Mouse (Mus musculus): ENCODE results near the gene Gm10447. TPM values are rescaled to one million over a fixed set of nuclear protein-coding genes. Genes with fewer than 3 reads are reported as not detected.

Gene Gm10447
- polyA plus RNA-seq, 1 experiment from 2014 or later, result not detected

- H3K36me3 ChIP-seq (ENCODE audit: control insufficient read depth, insufficient read depth, low read length), result no peaks in the 10 kb centered on the region
- no peaks in the 10 kb centered on the region for H3K9me3 ChIP-seq (replicated peaks; ENCODE audit: control insufficient read depth, low read length)
- H3K4me2 ChIP-seq, result no peak overlapping the region
- ATAC-seq (replicated peaks; ENCODE audit: insufficient number of reproducible peaks, low FRiP score, low TSS enrichment), result no peak
- no peaks in the 10 kb centered on the region for H3K4me1 ChIP-seq (ENCODE audit: control insufficient read depth, insufficient read depth, low read length)
- H3K27ac ChIP-seq (ENCODE audit: low read depth, low read length), result no peak overlapping the region
- H3K27me3 ChIP-seq (ENCODE audit: control insufficient read depth, insufficient read depth, low read length), result no peaks in the 10 kb centered on the region
- H3K4me3 ChIP-seq (ENCODE audit: low read depth, low read length), result no peak overlapping the region
- H3K9ac ChIP-seq (ENCODE audit: low read depth, low read length), result no peak overlapping the region
- 82% methylated on average over 6 of the region's 6 CpGs for WGBS (ENCODE audit: insufficient replicate concordance)
Measured at GRCm38 (mm10) chr11:53436338-53436737, 20.6 kb downstream of the Gm10447 start.

GRCm38 (mm10) chr11:53435504-53435903 is 21.4 kb downstream of the Gm10447 start:
- Histone ChIP-seq H3K27me3 (ENCODE audit: control insufficient read depth, insufficient read depth, low read length) (no peaks in the 10 kb centered on the region), H3K4me1 (ENCODE audit: control insufficient read depth, insufficient read depth, low read length) (no peaks in the 10 kb centered on the region), H3K4me2 (no peak overlapping the region), H3K9me3 (replicated peaks; ENCODE audit: control insufficient read depth, low read length) (no peaks in the 10 kb centered on the region), H3K36me3 (ENCODE audit: control insufficient read depth, insufficient read depth, low read length) (no peaks in the 10 kb centered on the region), H3K4me3 (ENCODE audit: low read depth, low read length) (no peak overlapping the region), H3K27ac (ENCODE audit: low read depth, low read length) (no peak overlapping the region), H3K9ac (ENCODE audit: low read depth, low read length) (no peak overlapping the region)
- 73% methylated on average over 8 of the region's 8 CpGs for WGBS (ENCODE audit: insufficient replicate concordance)
- no peak for ATAC-seq (replicated peaks; ENCODE audit: insufficient number of reproducible peaks, low FRiP score, low TSS enrichment)

DNA sequence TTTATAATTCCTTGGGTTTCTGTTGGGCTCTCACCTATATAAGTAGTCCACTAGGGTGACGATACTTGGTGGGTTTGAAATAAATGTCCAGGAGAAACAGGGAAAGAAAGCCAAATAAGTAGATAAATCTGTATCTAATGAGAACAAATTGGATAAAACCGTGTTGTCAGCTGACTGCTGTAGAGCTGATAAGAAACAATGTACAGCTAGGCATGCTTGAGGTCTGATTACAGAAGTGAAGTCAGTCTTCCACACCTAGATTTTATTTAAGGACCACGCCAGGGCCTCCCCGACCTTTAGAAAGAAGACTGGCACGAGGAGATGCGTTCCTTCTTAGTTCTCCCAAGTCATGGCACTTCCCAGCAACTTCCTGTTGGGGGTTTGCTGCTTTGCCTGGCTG is 23.9 kb downstream of the Gm10447 start:
- peaks cover 8% of the 10 kb centered on the region for H3K36me3 ChIP-seq (ENCODE audit: control insufficient read depth, insufficient read depth, low read length)
- no peaks in the 10 kb centered on the region for H3K9me3 ChIP-seq (replicated peaks; ENCODE audit: control insufficient read depth, low read length)
- no peaks in the 10 kb centered on the region for H3K27me3 ChIP-seq (ENCODE audit: control insufficient read depth, insufficient read depth, low read length)
- no peak for ATAC-seq (replicated peaks; ENCODE audit: insufficient number of reproducible peaks, low FRiP score, low TSS enrichment)
- H3K9ac ChIP-seq (ENCODE audit: low read depth, low read length), result no peak overlapping the region; the same call in 1 of the 2 replicates
- H3K4me2 ChIP-seq, result no peak overlapping the region
- no peak overlapping the region for H3K4me3 ChIP-seq (ENCODE audit: low read depth, low read length)
- H3K4me1 ChIP-seq (ENCODE audit: control insufficient read depth, insufficient read depth, low read length), result peaks cover 7% of the 10 kb centered on the region; the same call in 1 of the 2 replicates
- H3K27ac ChIP-seq (ENCODE audit: low read depth, low read length), result no peak overlapping the region
- WGBS (ENCODE audit: insufficient replicate concordance), result 41% methylated on average over 6 of the region's 6 CpGs

DNA sequence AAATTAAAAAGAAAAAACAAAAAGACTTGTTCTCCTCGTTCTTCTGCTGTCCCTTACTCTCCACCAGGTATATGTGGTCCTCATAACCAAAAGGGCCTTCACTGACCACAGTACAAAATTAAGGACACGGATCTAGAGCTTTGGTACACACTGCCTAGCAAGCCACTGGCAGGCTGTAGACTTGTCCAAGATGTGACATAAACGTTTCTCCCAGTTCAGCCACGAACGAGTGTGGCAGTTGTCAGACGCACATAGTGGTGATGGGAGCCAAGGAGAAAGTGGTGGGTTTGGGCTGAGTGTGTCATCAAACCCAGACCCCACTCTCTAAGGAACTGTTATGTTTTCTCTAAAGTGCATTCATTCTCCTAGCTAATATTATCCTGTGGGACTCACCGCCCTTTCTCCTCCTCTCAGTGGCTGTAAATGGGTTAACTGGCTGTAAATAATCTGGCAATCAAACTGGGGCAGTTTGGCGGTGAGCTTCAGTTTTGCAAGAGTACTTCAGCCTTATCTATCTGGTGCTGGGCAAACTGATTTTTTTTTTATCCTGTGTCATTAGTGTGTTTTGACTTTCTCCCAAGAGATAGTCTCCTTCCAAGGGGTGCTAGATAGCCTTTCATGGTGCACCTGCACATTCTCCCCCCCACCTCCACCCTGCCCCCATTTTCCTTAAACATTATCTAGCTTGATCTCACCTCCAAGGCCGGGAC is 25.4 kb downstream of the Gm10447 start:
- Histone ChIP-seq H3K9me3 (replicated peaks; ENCODE audit: control insufficient read depth, low read length) (no peaks in the 10 kb centered on the region), H3K36me3 (ENCODE audit: control insufficient read depth, insufficient read depth, low read length) (peaks cover 8% of the 10 kb centered on the region), H3K9ac (ENCODE audit: low read depth, low read length) (peak overlapping the region; percentile 60), H3K27ac (ENCODE audit: low read depth, low read length) (peak overlapping the region; percentile 89), H3K4me3 (ENCODE audit: low read depth, low read length) (peak overlapping the region; percentile 96), H3K4me2 (peak overlapping the region; percentile 70), H3K27me3 (ENCODE audit: control insufficient read depth, insufficient read depth, low read length) (no peaks in the 10 kb centered on the region), H3K4me1 (ENCODE audit: control insufficient read depth, insufficient read depth, low read length) (peaks cover 8% of the 10 kb centered on the region; the same call in 1 of the 2 replicates)
- ATAC-seq (replicated peaks; ENCODE audit: insufficient number of reproducible peaks, low FRiP score, low TSS enrichment), result peak; percentile 28
- 18% methylated on average over 9 of the region's 9 CpGs for WGBS (ENCODE audit: insufficient replicate concordance)

DNA sequence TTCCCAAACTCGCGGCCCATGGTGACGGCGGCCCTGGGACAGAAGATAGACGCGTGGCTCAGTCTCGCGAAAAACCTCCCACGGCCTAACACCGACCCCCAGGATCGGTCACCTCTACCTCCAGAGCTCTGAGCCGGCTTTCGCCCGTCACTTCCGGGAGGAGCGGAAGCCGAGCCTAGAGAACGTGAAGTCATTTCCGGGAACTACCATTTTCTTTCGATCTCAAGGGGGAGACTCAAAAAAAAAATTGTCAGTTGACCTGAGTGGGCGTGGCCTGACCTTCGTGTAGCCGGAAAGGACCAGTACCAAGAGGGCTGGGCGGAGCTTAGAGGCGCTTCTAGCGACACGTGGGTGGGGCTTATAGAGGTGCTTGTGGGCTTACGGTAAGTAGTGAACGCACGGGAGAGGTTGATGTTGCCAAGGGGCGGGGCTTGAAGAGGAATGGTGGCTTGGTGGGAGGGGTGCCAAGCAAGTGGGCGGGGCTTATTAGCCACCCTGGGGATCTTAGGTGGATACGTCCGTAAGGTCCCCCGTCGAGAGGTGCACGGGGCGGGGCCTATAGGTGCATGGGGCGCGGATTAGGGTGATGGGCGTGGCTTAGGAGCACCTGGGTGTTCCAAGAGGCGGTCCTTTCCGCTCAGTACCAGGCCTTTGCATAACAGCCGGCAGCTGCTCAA is 26.1 kb downstream of the Gm10447 start, which contains the start of the genes Uqcrq and Gdf9:
Gene Uqcrq (minus strand): TSS at position 162 of the 677 bp plus-strand sequence.
Gene Gdf9 (plus strand): TSS at position 354 of the 677 bp plus-strand sequence.
- Histone ChIP-seq H3K4me1 (ENCODE audit: control insufficient read depth, insufficient read depth, low read length) (peaks cover 10% of the 10 kb centered on the region; the same call in 1 of the 2 replicates), H3K27ac (ENCODE audit: low read depth, low read length) (peak within 1 kb of the TSS; percentile 89), H3K9me3 (replicated peaks; ENCODE audit: control insufficient read depth, low read length) (no peaks in the 10 kb centered on the region), H3K9ac (ENCODE audit: low read depth, low read length) (peak within 1 kb of the TSS; percentile 97), H3K27me3 (ENCODE audit: control insufficient read depth, insufficient read depth, low read length) (no peaks in the 10 kb centered on the region), H3K4me2 (peak within 1 kb of the TSS; percentile 72), H3K4me3 (ENCODE audit: low read depth, low read length) (peak within 1 kb of the TSS; percentile 96), H3K36me3 (ENCODE audit: control insufficient read depth, insufficient read depth, low read length) (peaks cover 8% of the 10 kb centered on the region)
- WGBS (ENCODE audit: insufficient replicate concordance), result under 1% methylated on average over 44 of the region's 44 CpGs
- peak; percentile 90 for ATAC-seq (replicated peaks; ENCODE audit: insufficient number of reproducible peaks, low FRiP score, low TSS enrichment)

- under 1% methylated on average over 34 of the region's 34 CpGs for WGBS (ENCODE audit: insufficient replicate concordance)
- Histone ChIP-seq H3K4me2 (peak overlapping the region; percentile 72), H3K9me3 (replicated peaks; ENCODE audit: control insufficient read depth, low read length) (no peaks in the 10 kb centered on the region), H3K27ac (ENCODE audit: low read depth, low read length) (peak overlapping the region; percentile 89), H3K9ac (ENCODE audit: low read depth, low read length) (peak overlapping the region; percentile 97), H3K36me3 (ENCODE audit: control insufficient read depth, insufficient read depth, low read length) (peaks cover 8% of the 10 kb centered on the region), H3K4me3 (ENCODE audit: low read depth, low read length) (peak overlapping the region; percentile 96), H3K27me3 (ENCODE audit: control insufficient read depth, insufficient read depth, low read length) (no peaks in the 10 kb centered on the region), H3K4me1 (ENCODE audit: control insufficient read depth, insufficient read depth, low read length) (peaks cover 10% of the 10 kb centered on the region; the same call in 1 of the 2 replicates)
- peak; percentile 22; the same call in 1 of the 2 replicates for ATAC-seq (replicated peaks; ENCODE audit: insufficient number of reproducible peaks, low FRiP score, low TSS enrichment)
Measured at GRCm38 (mm10) chr11:53430300-53430669, 26.6 kb downstream of the Gm10447 start.

DNA sequence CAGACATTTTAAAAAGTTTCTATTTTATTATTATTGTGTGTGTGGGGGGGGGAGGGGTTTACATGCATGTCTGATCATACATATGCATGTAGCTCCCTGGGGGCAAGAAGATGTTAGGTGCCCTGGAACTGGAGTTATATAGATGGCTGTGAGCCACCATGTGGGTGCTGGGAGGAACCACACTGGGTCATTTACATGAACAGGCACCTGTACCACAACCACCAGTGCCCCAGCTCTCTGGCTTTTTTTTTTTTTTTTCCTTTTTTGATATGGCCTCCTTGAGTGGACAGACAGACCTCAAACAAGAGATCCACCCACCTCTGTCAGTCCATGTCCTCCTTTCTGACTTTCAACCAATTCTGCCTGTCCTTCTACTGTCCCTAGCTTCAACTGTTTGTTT is 27.7 kb downstream of the Gm10447 start:
- H3K4me3 ChIP-seq (ENCODE audit: low read depth, low read length), result no peak overlapping the region; the same call in 1 of the 2 replicates
- H3K9ac ChIP-seq (ENCODE audit: low read depth, low read length), result no peak overlapping the region
- no peak for ATAC-seq (replicated peaks; ENCODE audit: insufficient number of reproducible peaks, low FRiP score, low TSS enrichment)
- no peak overlapping the region for H3K27ac ChIP-seq (ENCODE audit: low read depth, low read length)
- H3K4me2 ChIP-seq, result peak overlapping the region; percentile 72
- H3K36me3 ChIP-seq (ENCODE audit: control insufficient read depth, insufficient read depth, low read length), result peaks cover 8% of the 10 kb centered on the region
- no peaks in the 10 kb centered on the region for H3K9me3 ChIP-seq (replicated peaks; ENCODE audit: control insufficient read depth, low read length)
- H3K4me1 ChIP-seq (ENCODE audit: control insufficient read depth, insufficient read depth, low read length), result peaks cover 10% of the 10 kb centered on the region; the same call in 1 of the 2 replicates
- no peaks in the 10 kb centered on the region for H3K27me3 ChIP-seq (ENCODE audit: control insufficient read depth, insufficient read depth, low read length)

DNA sequence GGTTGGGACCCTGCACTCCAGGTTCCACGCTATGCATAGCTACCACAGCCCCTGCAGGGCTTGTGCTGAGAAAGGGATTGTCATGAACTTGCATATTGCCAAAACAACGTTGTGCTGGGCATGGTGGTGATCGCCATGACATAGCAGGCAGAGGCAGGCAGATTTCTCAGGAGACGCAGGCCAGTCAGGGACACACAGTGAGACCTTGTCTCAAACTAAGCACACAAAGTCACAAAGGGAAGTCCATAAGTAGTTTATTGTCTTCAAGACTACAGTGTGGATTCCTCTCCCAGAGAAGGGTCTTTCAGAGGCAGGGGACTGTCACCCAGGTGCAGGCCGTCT is 28.2 kb downstream of the Gm10447 start:
- no peak overlapping the region for H3K4me3 ChIP-seq (ENCODE audit: low read depth, low read length)
- H3K9ac ChIP-seq (ENCODE audit: low read depth, low read length), result no peak overlapping the region
- H3K4me2 ChIP-seq, result no peak overlapping the region
- no peaks in the 10 kb centered on the region for H3K9me3 ChIP-seq (replicated peaks; ENCODE audit: control insufficient read depth, low read length)
- H3K4me1 ChIP-seq (ENCODE audit: control insufficient read depth, insufficient read depth, low read length), result peaks cover 10% of the 10 kb centered on the region; the same call in 1 of the 2 replicates
- H3K27me3 ChIP-seq (ENCODE audit: control insufficient read depth, insufficient read depth, low read length), result no peaks in the 10 kb centered on the region
- peaks cover 8% of the 10 kb centered on the region for H3K36me3 ChIP-seq (ENCODE audit: control insufficient read depth, insufficient read depth, low read length)
- WGBS (ENCODE audit: insufficient replicate concordance), result 91% methylated on average over 5 of the region's 5 CpGs
- H3K27ac ChIP-seq (ENCODE audit: low read depth, low read length), result no peak overlapping the region
- ATAC-seq (replicated peaks; ENCODE audit: insufficient number of reproducible peaks, low FRiP score, low TSS enrichment), result no peak
